Mouse (Mus musculus) erythroblast, embryonic 14.5 days (primary cell): ENCODE data around the gene Pin4. TPM values are rescaled to one million over a fixed set of nuclear protein-coding genes. Genes with fewer than 3 reads are reported as not detected.

Experiments used
- H3K27me3 ChIP-seq: 2 replicates; pipeline ENCODE4 v1.6.1; 2012; ENCODE audit warnings: inconsistent platforms; ENCODE audit not compliant: control insufficient read depth
- H3K36me3 ChIP-seq: 2 replicates; pipeline ENCODE4 v1.6.1; 2012; ENCODE audit warnings: mild to moderate bottlenecking, inconsistent platforms; ENCODE audit not compliant: control insufficient read depth
- H3K4me1 ChIP-seq: 2 replicates; pipeline ENCODE4 v1.6.1; 2012; ENCODE audit warnings: inconsistent platforms; ENCODE audit not compliant: control insufficient read depth
- H3K4me3 ChIP-seq: replicated peaks from 2 replicates; pipeline ENCODE3; 2012; ENCODE audit warnings: moderate library complexity, mild to moderate bottlenecking, inconsistent platforms
- H3K9me3 ChIP-seq: 2 replicates; pipeline ENCODE4 v1.6.1; 2012; ENCODE audit warnings: low read length, inconsistent platforms, mixed read lengths; ENCODE audit not compliant: control insufficient read depth
- GATA1 ChIP-seq: IDR thresholded peaks from 2 replicates; pipeline ENCODE4 v1.6.1; 2012; ENCODE audit warnings: low read length, inconsistent platforms, mixed read lengths
- TAL1 ChIP-seq: IDR thresholded peaks from 3 replicates; pipeline ENCODE4 v1.6.1; 2012; ENCODE audit warnings: low read length, inconsistent platforms, mixed read lengths
- polyA plus RNA-seq: library from polyadenylated mRNA; stranded (reverse); fragments of >175 nt; gene quantifications from 2 replicates; pipeline ENCODE4 v1.2.3, GENCODE M21; 2012

Gene Pin4
- polyA plus RNA-seq, 1 experiment, result 2.6 TPM

GRCm38 (mm10) chrX:102169724-102170123 is 50.5 kb downstream of the Pin4 start:
- peaks cover 3% of the 10 kb centered on the region; the same call in 1 of the 2 replicates for H3K27me3 ChIP-seq
- TF ChIP-seq TAL1 (no peak), GATA1 (no peak)
- H3K9me3 ChIP-seq, result no peaks in the 10 kb centered on the region
- no peaks in the 10 kb centered on the region for H3K36me3 ChIP-seq
- H3K4me1 ChIP-seq, result peaks cover 17% of the 10 kb centered on the region
- no peak overlapping the region for H3K4me3 ChIP-seq

GRCm38 (mm10) chrX:102170135-102170534 is 50.9 kb downstream of the Pin4 start:
- TF ChIP-seq TAL1, result no peak
- no peak for TF ChIP-seq GATA1
- no peak overlapping the region for H3K4me3 ChIP-seq
- peaks cover 17% of the 10 kb centered on the region for H3K4me1 ChIP-seq
- H3K9me3 ChIP-seq, result no peaks in the 10 kb centered on the region
- no peaks in the 10 kb centered on the region for H3K36me3 ChIP-seq
- peaks cover 3% of the 10 kb centered on the region; the same call in 1 of the 2 replicates for H3K27me3 ChIP-seq

GRCm38 (mm10) chrX:102170900-102171299 is 51.7 kb downstream of the Pin4 start:
- Histone ChIP-seq H3K27me3 (peaks cover 3% of the 10 kb centered on the region; the same call in 1 of the 2 replicates), H3K4me1 (peaks cover 18% of the 10 kb centered on the region), H3K9me3 (no peaks in the 10 kb centered on the region), H3K36me3 (no peaks in the 10 kb centered on the region), H3K4me3 (no peak overlapping the region)
- TF ChIP-seq GATA1, result no peak
- no peak for TF ChIP-seq TAL1

GRCm38 (mm10) chrX:102175538-102176287 is 56.5 kb downstream of the Pin4 start:
- Histone ChIP-seq H3K9me3 (no peaks in the 10 kb centered on the region), H3K27me3 (no peaks in the 10 kb centered on the region; the same call in 1 of the 2 replicates), H3K36me3 (peaks cover 5% of the 10 kb centered on the region), H3K4me1 (peaks cover 24% of the 10 kb centered on the region), H3K4me3 (no peak overlapping the region)
- TF ChIP-seq TAL1 (no peak), GATA1 (no peak)

Other genes with a start within 250 kb of the Pin4 start
- 0.04 TPM in 1 of 2 replicates, not detected in the other for gene Rtl5, start 48.1 kb upstream of the Pin4 start, polyA plus RNA-seq
- gene Ercc6l, start 37.6 kb downstream of the Pin4 start, polyA plus RNA-seq, result 0.09 and 0.20 TPM in 2 replicates
- 13.5 and 14.4 TPM in 2 replicates for gene Rps4x, start 69.9 kb downstream of the Pin4 start, polyA plus RNA-seq
- gene Cited1, start 132.7 kb downstream of the Pin4 start, polyA plus RNA-seq, result 0.20 and 0.29 TPM in 2 replicates